Mouse (Mus musculus) MEL (cell line): ENCODE measurements around the gene Aatf.

ENCODE experiments used
- CHD1 ChIP-seq: IDR thresholded peaks from 2 replicates; pipeline ENCODE4 v1.6.1; 2012; ENCODE audit warnings: low read depth, mild to moderate bottlenecking, inconsistent platforms, low read length, improper control_type of control experiment
- CHD2 ChIP-seq: IDR thresholded peaks from 2 replicates; pipeline ENCODE4 v1.6.1; 2011; ENCODE audit warnings: low read length, improper control_type of control experiment
- CTCF ChIP-seq, 3 experiments: IDR thresholded peaks in 2 of 3; conservative IDR thresholded peaks in 1 of 3; 2 replicates each; pipeline ENCODE4 v1.5.1; 2011 to 2012; ENCODE audit warnings: low read length in 3 of 3, low read depth in 2 of 3, mild to moderate bottlenecking in 2 of 3, improper control_type of control experiment in 1 of 3, inconsistent platforms in 1 of 3, mixed read lengths in 1 of 3, moderate library complexity in 1 of 3; ENCODE audit not compliant: control insufficient read depth in 1 of 3, insufficient read depth in 1 of 3, poor library complexity in 1 of 3, severe bottlenecking in 1 of 3
- EP300 ChIP-seq, 2 experiments: IDR thresholded peaks; 2 replicates each; pipeline ENCODE4 v1.6.1; 2011; ENCODE audit warnings: improper control_type of control experiment in 2 of 2, low read length in 2 of 2, low read depth in 1 of 2, mild to moderate bottlenecking in 1 of 2
- KAT2A ChIP-seq: conservative IDR thresholded peaks from 2 replicates; pipeline ENCODE4 v1.6.1; 2012; ENCODE audit warnings: low read depth, low read length, improper control_type of control experiment, inconsistent platforms
- MAX ChIP-seq: IDR thresholded peaks from 2 replicates; pipeline ENCODE4 v1.6.1; 2011; ENCODE audit warnings: low read length, improper control_type of control experiment
- MEF2A ChIP-seq: IDR thresholded peaks from 2 replicates; pipeline ENCODE4 v1.6.1; 2014; ENCODE audit warnings: low read depth, mild to moderate bottlenecking, inconsistent platforms, low read length, improper control_type of control experiment; ENCODE audit not compliant: poor library complexity, insufficient replicate concordance, severe bottlenecking; ENCODE audit errors: extremely low read depth
- POLR2A ChIP-seq, 2 experiments: IDR thresholded peaks; 2 replicates each; pipeline ENCODE4 v1.6.1; 2011 to 2012; ENCODE audit warnings: low read length in 2 of 2, mild to moderate bottlenecking in 2 of 2, control low read depth in 1 of 2, improper control_type of control experiment in 1 of 2, low read depth in 1 of 2, moderate library complexity in 1 of 2; ENCODE audit not compliant: control insufficient read depth in 1 of 2, insufficient read depth in 1 of 2, poor library complexity in 1 of 2
- POLR2AphosphoS2 ChIP-seq: IDR thresholded peaks from 2 replicates; pipeline ENCODE4 v1.6.1; 2011; ENCODE audit warnings: low read length, improper control_type of control experiment
- TCF12 ChIP-seq: IDR thresholded peaks from 2 replicates; pipeline ENCODE4 v1.6.1; 2014; ENCODE audit warnings: low read depth, mild to moderate bottlenecking, inconsistent platforms, low read length, improper control_type of control experiment, moderate library complexity
- UBTF ChIP-seq: IDR thresholded peaks from 2 replicates; pipeline ENCODE4 v1.6.1; 2012; ENCODE audit warnings: low read depth, mild to moderate bottlenecking, inconsistent platforms, low read length, improper control_type of control experiment, moderate library complexity, borderline replicate concordance; ENCODE audit not compliant: insufficient read depth
- ZMIZ1 ChIP-seq: IDR thresholded peaks from 2 replicates; pipeline ENCODE4 v1.6.1; 2012; ENCODE audit warnings: low read depth, mild to moderate bottlenecking, inconsistent platforms, low read length, improper control_type of control experiment, moderate library complexity
- ZNF384 ChIP-seq: IDR thresholded peaks from 2 replicates; pipeline ENCODE4 v1.6.1; 2012; ENCODE audit warnings: low read depth, mild to moderate bottlenecking, inconsistent platforms, low read length, improper control_type of control experiment

DNA sequence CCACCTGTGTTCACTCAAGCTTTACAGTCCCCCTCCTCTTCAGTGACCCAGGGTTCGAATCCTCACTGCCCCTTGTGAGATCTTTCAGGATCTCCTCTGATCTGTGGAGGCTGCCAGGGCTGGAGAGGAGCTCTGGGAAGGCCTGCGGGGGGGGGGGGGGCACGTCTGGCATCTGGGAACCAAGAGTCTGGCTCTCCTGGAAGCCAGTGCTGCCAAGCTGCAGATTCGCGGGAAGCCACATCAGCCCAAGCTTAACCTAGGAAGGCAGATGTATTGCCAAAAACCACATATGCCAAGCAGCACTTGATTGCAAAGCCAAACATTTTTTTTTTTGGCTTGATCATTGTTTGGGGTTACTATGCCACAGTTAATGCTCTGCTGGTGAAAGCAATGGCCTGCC lies 48.2 kb upstream of the Aatf start:
- TF ChIP-seq ZMIZ1: no peak
- no peak for TF ChIP-seq CTCF (IDR thresholded peaks at IDR 0.05 in 2 of 3, conservative IDR thresholded peaks at IDR 0.05 in 1 of 3; ENCODE audit: control insufficient read depth in 1 of 3, insufficient read depth in 1 of 3, low read depth in 2 of 3, low read length in 3 of 3, poor library complexity in 1 of 3, severe bottlenecking in 1 of 3)
- TF ChIP-seq POLR2A (IDR thresholded peaks at IDR 0.05; ENCODE audit: control insufficient read depth in 1 of 2, insufficient read depth in 1 of 2, low read depth in 1 of 2, low read length in 2 of 2, poor library complexity in 1 of 2): no peak
- TF ChIP-seq CHD2: no peak
- no peak for TF ChIP-seq TCF12
- no peak for TF ChIP-seq EP300 (IDR thresholded peaks at IDR 0.05; ENCODE audit: low read depth in 1 of 2, low read length in 2 of 2)
- TF ChIP-seq CHD1: no peak
- no peak for TF ChIP-seq KAT2A
- no peak for TF ChIP-seq UBTF
- TF ChIP-seq MEF2A: no peak
- no peak for TF ChIP-seq MAX
- no peak for TF ChIP-seq ZNF384
- TF ChIP-seq POLR2AphosphoS2: no peak
